Mouse (Mus musculus) liver, embryonic 14.5 days (tissue): ENCODE measurements around the gene Olfr27.

Experiments used
- CTCF ChIP-seq: IDR thresholded peaks from 2 replicates; pipeline ENCODE4 v1.5.1; 2016; ENCODE audit warnings: antibody characterized with exemption, low read depth, control low read depth
- EP300 ChIP-seq: IDR thresholded peaks from 2 replicates; pipeline ENCODE4 v1.6.1; 2016; ENCODE audit warnings: antibody characterized with exemption, low read depth

DNA sequence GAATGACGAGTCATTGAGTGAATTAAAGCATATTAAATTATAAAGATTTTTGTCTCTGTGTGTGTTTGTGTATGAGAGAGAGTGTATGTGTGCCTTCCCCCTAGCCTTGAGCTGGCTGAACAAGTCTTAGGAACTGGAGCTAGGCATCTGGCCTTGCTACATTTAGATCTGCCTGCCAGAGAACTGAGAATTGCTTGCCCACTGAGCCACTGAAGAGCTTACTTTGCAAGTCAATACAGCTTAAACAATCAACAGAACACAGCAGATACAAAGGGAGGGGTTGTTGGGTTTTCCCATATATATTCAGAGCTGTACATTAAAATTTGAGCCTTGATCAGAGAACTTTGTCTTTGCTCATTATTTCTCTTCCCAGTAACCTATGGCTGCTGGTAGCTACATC lies 24.5 kb downstream of the Olfr27 start:
- TF ChIP-seq CTCF (no peak), EP300 (no peak)
